In the genomic region with DNA sequence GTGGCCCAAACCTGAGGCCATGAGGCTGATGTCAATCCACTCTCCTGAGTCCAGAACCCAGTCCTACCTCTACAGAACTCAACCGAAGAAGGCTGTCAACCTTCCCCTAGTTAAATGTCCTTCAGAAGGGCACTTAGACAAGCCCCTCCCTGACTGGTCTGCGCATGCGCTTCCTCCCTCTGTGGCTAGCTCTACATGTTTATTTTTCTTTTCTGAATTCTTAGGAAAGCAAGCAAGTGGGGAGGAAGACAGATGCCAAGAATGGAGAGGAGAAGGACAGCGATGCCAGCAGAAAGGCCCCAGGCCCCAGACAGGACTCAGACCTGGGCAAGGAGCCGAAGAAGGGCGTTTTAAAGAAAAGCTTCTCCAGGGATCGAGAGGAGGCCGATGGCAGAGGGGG, we compare ENCODE assay signal across 18 mouse cellular contexts.
A peak's percentile ranks its signal among the peaks of the same experiment; 100 is the strongest.
DNase-seq lines count a peak whose midpoint lies in the region.
"Had no signal": no experiment of that assay in that cellular context is flagged by ENCODE, and none has a peak within 500 bp of the region (broad histone marks: within the 10 kb centered on the region; RNA-seq: fewer than 3 reads in every experiment).

No protein-coding gene starts in this region.

- DNase-seq in ovary, adult 18-20 months (ENCODE audit: low spot score) = peak; percentile 45
- DNase-seq in ovary, postnatal 14 days (ENCODE audit: low spot score) = no peak
- DNase-seq in lung, adult 18-20 months = peak; percentile 72 to 80
- peak; percentile 69 for DNase-seq in lung, postnatal 14 days
- no peak for DNase-seq in kidney, adult 11 months
- no peak for DNase-seq in embryo, embryonic 11 days
- no peak for DNase-seq in kidney, postnatal 36 days
- DNase-seq: adrenal gland, postnatal 25 days; cerebellum, adult 18-20 months; cerebellum, postnatal 14 days; gastrocnemius, postnatal 10 days; kidney, adult 9 months; kidney, postnatal 14 days; liver, postnatal 0 days; right cerebral cortex, adult 18-20 months; right cerebral cortex, postnatal 4 days; thymus, adult 2 months; thymus, postnatal 4 days had no signal

Comparison
In these comparisons a context has a peak if more than half of its experiments do, and no peak if none do; other contexts are left out.
1. DNase-seq: peak in ovary, adult 18-20 months (single experiment), lung, adult 18-20 months (2 of 2) and lung, postnatal 14 days (single experiment); none in ovary, postnatal 14 days (single experiment), kidney, adult 11 months (single experiment), embryo, embryonic 11 days (single experiment) and kidney, postnatal 36 days (0 of 2).